Mouse (Mus musculus) adrenal gland, postnatal 14 days (tissue): ENCODE measurements at regions not wholly inside any gene's neighbourhood (a gene's known extent, or its start where the extent isn't known, plus 50 kb on each side); places are given as distances from the start of the nearest gene placed in this dataset.

Source experiments
- DNase-seq: peaks from one replicate; pipeline ENCODE4 v3.0.0; 2021; ENCODE audit warnings: mixed read lengths

DNA sequence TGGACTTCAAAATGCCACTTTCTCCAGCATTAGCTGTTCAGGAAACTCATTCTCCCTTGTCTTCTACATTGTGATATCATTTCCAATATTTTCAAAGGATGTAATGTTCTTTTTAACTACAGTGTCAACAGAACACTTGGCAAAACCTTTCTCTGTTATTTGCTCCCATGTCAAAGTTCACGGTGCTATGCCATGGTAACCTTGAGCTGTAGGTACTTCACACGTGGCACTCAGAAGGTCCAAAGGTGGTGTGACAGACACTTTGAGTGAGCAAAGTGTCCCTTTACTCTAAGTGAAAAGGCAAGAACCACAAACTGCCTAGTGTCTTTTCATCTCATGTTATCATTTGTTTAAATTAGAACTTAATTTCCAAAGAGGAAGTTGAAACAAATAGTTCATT lies 53.3 kb upstream of the Tram2 start:
- DNase-seq, result no peak

DNA sequence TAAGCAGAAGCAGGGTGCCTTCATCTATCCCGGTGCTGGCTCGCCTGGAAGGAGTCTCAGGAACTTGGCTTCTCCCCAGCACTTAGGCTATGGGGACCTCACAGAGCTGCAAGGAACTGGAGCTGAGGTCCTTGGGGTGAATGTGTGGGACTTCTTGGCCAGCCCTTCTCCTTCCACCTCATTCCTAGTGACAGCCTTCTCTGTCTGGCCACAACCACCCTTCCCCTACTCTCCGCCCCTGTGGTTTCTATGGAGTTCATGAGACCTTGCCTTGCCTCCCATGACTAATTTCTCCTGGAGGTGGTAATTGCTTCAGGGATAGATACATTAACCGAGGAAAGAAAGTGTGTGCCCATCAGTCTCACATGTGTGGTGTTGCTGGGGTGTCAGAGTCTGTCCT lies 67.9 kb upstream of the Tram2 start:
- no peak for DNase-seq

DNA sequence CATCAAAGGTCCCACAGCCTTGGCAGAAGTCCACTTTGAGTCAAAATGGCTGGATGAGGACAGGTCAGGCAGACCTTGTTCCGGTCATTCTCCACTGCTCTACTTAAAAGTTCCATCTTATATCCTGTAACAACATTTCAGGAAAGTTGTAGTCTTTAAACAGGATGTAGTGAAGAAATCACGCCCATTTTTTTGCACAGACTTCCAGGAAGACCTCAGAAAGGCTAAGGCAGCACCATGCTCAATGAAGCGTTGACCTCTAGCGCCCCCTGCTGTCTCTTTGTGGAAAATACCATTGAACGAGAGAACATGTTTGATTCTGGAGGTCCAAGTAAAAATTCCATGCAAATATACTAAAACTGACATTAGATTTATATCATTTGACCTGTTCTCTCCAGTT lies 56.6 kb upstream of the Tmem14a start:
- peak; percentile 88 for DNase-seq

DNA sequence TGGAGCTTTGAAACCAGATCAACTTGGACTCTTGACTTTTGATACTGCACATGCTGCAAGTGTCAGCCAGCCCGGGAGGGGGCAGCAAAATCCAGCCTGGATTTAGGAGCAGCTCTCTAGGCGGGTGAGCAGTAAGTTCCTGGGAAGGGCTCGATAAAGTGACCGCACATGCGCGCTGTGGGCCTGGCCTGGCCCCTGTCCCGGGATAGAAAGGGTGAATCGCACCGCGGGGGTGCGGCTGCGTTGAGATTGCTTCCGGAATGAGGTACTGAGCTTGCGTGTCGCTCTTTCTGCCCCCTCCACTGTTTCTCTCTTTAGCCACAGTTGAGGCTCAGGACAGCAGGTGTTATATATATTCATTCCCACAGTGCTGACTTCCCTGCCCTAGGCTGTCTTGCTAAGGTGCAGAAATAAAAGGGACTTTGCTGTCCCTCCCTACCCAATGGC lies 52.1 kb upstream of the Tmem14a start:
- DNase-seq, result peak; percentile 93

DNA sequence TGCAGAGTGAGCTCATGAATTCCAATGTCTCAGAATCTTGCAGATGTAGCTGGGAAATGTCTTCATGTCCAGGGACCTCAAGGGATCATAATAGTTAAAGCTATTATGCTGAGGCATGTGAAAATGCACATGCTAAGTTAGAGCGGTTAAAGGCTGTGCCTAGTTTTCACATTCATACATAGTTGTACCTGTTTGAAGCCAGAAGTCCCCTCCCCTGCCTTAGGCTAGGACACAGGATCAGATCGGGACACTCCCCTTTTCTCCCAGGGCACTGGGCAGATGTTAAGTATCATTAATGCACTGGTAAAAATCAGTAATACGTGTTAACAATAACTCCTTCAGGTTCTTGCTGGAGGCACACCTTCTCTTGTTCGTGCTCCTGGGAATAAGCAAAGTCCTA lies 51.6 kb upstream of the Tmem14a start:
- peak; percentile 7 for DNase-seq
